Mouse (Mus musculus) heart, postnatal 0 days (tissue): ENCODE measurements at regions not wholly inside any gene's neighbourhood (a gene's known extent, or its start where the extent isn't known, plus 50 kb on each side); places are given as distances from the start of the nearest gene placed in this dataset.

Source experiments
- ATAC-seq: fragments of 200-750 bp; cut with Nextera tagmentation; 2 replicates; pipeline ENCODE4 v1.8.0; 2017; ENCODE audit warnings: low read depth, moderate number of reproducible peaks, moderate library complexity; ENCODE audit not compliant: insufficient read depth
- DNase-seq: peaks from one replicate; pipeline ENCODE4 v3.0.0-alpha.2; 2016; ENCODE audit warnings: low spot score
- H3K27ac ChIP-seq: fragments of 300-500 bp; sonication (generic); 2 replicates; pipeline ENCODE4 v1.5.1; 2014; ENCODE audit warnings: low read depth, mild to moderate bottlenecking
- H3K27me3 ChIP-seq: fragments of 300-500 bp; sonication (generic); 2 replicates; pipeline ENCODE4 v1.6.1; 2014; ENCODE audit warnings: low read length, mixed read lengths; ENCODE audit not compliant: control insufficient read depth, insufficient read depth
- H3K36me3 ChIP-seq: fragments of 300-500 bp; sonication (generic); replicated peaks from 2 replicates; pipeline ENCODE4 v1.6.1; 2014; ENCODE audit warnings: low read length, mixed read lengths; ENCODE audit not compliant: control insufficient read depth, insufficient read depth
- H3K4me1 ChIP-seq: fragments of 300-500 bp; sonication (generic); 2 replicates; pipeline ENCODE4 v1.6.1; 2014; ENCODE audit warnings: antibody characterized with exemption; ENCODE audit not compliant: control insufficient read depth, insufficient read depth
- H3K4me2 ChIP-seq: fragments of 300-500 bp; sonication (generic); 2 replicates; pipeline ENCODE4 v1.6.1; 2014; ENCODE audit warnings: low read depth, mild to moderate bottlenecking, low read length, moderate library complexity
- H3K4me3 ChIP-seq: fragments of 300-500 bp; sonication (generic); 2 replicates; pipeline ENCODE4 v1.5.1; 2014; ENCODE audit warnings: low read depth, low read length
- H3K9ac ChIP-seq: fragments of 300-500 bp; sonication (generic); replicated peaks from 2 replicates; pipeline ENCODE4 v1.6.1; 2014; ENCODE audit warnings: low read depth, low read length, mixed read lengths
- H3K9me3 ChIP-seq: fragments of 300-500 bp; sonication (generic); replicated peaks from 2 replicates; pipeline ENCODE4 v1.6.1; 2016; ENCODE audit warnings: low read length; ENCODE audit not compliant: control insufficient read depth
- CTCF ChIP-seq: IDR thresholded peaks from 2 replicates; pipeline ENCODE4 v1.5.1; 2016; ENCODE audit warnings: antibody characterized with exemption, control low read depth, low read depth
- EP300 ChIP-seq: IDR thresholded peaks from 2 replicates; pipeline ENCODE4 v1.6.1; 2016; ENCODE audit warnings: antibody characterized with exemption, low read depth
- WGBS: fragments of 180-500 bp; shearing (Covaris S2); extraction: QIAGEN DNeasy Blood & Tissue Kit; methylation state at CpG from one replicate; pipeline ENCODE4 v1.1.7; 2014; 5-methylcytosine and 5-hydroxymethylcytosine counted together

GRCm38 (mm10) chr4:137134553-137134952 is 86.0 kb upstream of the Zbtb40 start:
- no peak for TF ChIP-seq EP300
- TF ChIP-seq CTCF = no peak

GRCm38 (mm10) chr4:137133789-137134188 is 85.2 kb upstream of the Zbtb40 start:
- no peaks in the 10 kb centered on the region for H3K9me3 ChIP-seq
- ATAC-seq = peak; percentile 30; the same call in 1 of the 2 replicates
- H3K4me1 ChIP-seq = no peaks in the 10 kb centered on the region
- peaks cover 22% of the 10 kb centered on the region; the same call in 1 of the 2 replicates for H3K27me3 ChIP-seq
- H3K4me3 ChIP-seq = no peak overlapping the region
- TF ChIP-seq EP300 (no peak), CTCF (no peak)
- no peaks in the 10 kb centered on the region for H3K36me3 ChIP-seq
- 35% methylated on average over 13 of the region's 13 CpGs for WGBS
- no peak for DNase-seq
- H3K9ac ChIP-seq = no peak overlapping the region
- H3K27ac ChIP-seq = no peak overlapping the region
- no peak overlapping the region for H3K4me2 ChIP-seq

More at GRCm38 (mm10) chr4:137134553-137134952, 86.0 kb upstream of the Zbtb40 start:
- no peak overlapping the region for H3K27ac ChIP-seq
- no peaks in the 10 kb centered on the region for H3K9me3 ChIP-seq
- H3K27me3 ChIP-seq = 0 out of 2 replicates have a peak, but pooled peaks cover 16% of the 10 kb centered on the region
- no peaks in the 10 kb centered on the region for H3K4me1 ChIP-seq
- no peaks in the 10 kb centered on the region for H3K36me3 ChIP-seq
- H3K4me2 ChIP-seq = no peak overlapping the region
- no peak overlapping the region for H3K9ac ChIP-seq
- WGBS = 55% methylated on average over 5 of the region's 5 CpGs
- ATAC-seq (no peak), DNase-seq (no peak)
- H3K4me3 ChIP-seq = no peak overlapping the region

- no peaks in the 10 kb centered on the region for H3K36me3 ChIP-seq
- peaks cover 33% of the 10 kb centered on the region for H3K27me3 ChIP-seq
- DNase-seq (no peak), ATAC-seq (no peak)
- no peaks in the 10 kb centered on the region for H3K4me1 ChIP-seq
- H3K9me3 ChIP-seq = no peaks in the 10 kb centered on the region
- H3K4me2 ChIP-seq = no peak overlapping the region
- H3K27ac ChIP-seq = no peak overlapping the region
- whole genome bisulfite sequencing = 54% methylated on average over 7 of the region's 7 CpGs
- no peak overlapping the region for H3K4me3 ChIP-seq
- no peak overlapping the region for H3K9ac ChIP-seq
- TF ChIP-seq EP300 = no peak
- no peak for TF ChIP-seq CTCF
Observed at GRCm38 (mm10) chr4:137130619-137131212, 82.1 kb upstream of the Zbtb40 start.

GRCm38 (mm10) chr4:137128152-137128551 is 79.6 kb upstream of the Zbtb40 start:
- H3K4me1 ChIP-seq = no peaks in the 10 kb centered on the region
- peaks cover 27% of the 10 kb centered on the region for H3K27me3 ChIP-seq
- no peak for DNase-seq
- no peak overlapping the region for H3K9ac ChIP-seq
- no peaks in the 10 kb centered on the region for H3K9me3 ChIP-seq
- 12% methylated on average over 15 of the region's 15 CpGs for WGBS
- TF ChIP-seq EP300 (no peak), CTCF (no peak)
- no peaks in the 10 kb centered on the region for H3K36me3 ChIP-seq
- no peak for ATAC-seq
- H3K4me2 ChIP-seq = no peak overlapping the region
- H3K4me3 ChIP-seq = no peak overlapping the region
- H3K27ac ChIP-seq = no peak overlapping the region

- no peak overlapping the region for H3K9ac ChIP-seq
- WGBS = 43% methylated on average over 10 of the region's 10 CpGs
- H3K9me3 ChIP-seq = no peaks in the 10 kb centered on the region
- no peak overlapping the region for H3K4me3 ChIP-seq
- no peak for TF ChIP-seq CTCF
- no peak for TF ChIP-seq EP300
- H3K4me1 ChIP-seq = peaks cover 4% of the 10 kb centered on the region; the same call in 1 of the 2 replicates
- no peaks in the 10 kb centered on the region for H3K36me3 ChIP-seq
- H3K27ac ChIP-seq = no peak overlapping the region
- no peak for DNase-seq
- no peak overlapping the region for H3K4me2 ChIP-seq
- no peak for ATAC-seq
- peaks cover 22% of the 10 kb centered on the region; the same call in 1 of the 2 replicates for H3K27me3 ChIP-seq
Observed at GRCm38 (mm10) chr4:137121684-137122083, 73.1 kb upstream of the Zbtb40 start.

GRCm38 (mm10) chr4:137120597-137120996 is 72.0 kb upstream of the Zbtb40 start:
- H3K36me3 ChIP-seq = no peaks in the 10 kb centered on the region
- H3K9ac ChIP-seq = no peak overlapping the region
- WGBS = 66% methylated on average over 7 of the region's 7 CpGs
- H3K27ac ChIP-seq = no peak overlapping the region
- H3K4me3 ChIP-seq = no peak overlapping the region
- H3K9me3 ChIP-seq = no peaks in the 10 kb centered on the region
- ATAC-seq (no peak), DNase-seq (no peak)
- peaks cover 18% of the 10 kb centered on the region; the same call in 1 of the 2 replicates for H3K27me3 ChIP-seq
- no peak overlapping the region for H3K4me2 ChIP-seq
- TF ChIP-seq CTCF (no peak), EP300 (no peak)
- peaks cover 4% of the 10 kb centered on the region; the same call in 1 of the 2 replicates for H3K4me1 ChIP-seq
